Mouse (Mus musculus): Measurements from ENCODE around the gene Pigo. TPM values are rescaled to one million over a fixed set of nuclear protein-coding genes. Genes with fewer than 3 reads are reported as not detected.

The Pigo gene
- polyA plus RNA-seq, 1 experiment: 35.8 TPM

DNA sequence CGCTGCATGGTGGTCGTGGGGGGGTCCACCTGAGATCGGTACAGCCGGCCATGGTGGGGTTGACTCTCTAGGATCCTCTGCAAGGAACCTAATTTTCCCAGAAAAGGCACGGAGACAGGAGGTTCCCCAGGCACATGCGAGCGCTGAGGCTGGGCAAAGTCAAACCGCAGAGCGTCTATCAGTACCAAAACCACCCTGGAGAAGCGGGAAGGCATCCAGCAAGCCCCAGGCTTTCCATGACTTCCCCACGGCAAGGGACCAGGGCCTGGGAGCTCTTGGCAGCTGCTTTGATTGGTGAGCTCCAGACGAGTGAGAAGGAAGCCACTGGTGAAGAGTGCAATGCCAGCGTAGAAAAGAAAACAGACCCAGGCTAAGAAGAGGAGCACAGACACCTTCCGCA is 946 bp downstream of the Pigo start:
- peak in 1 of 2 experiments; percentile 57 for DNase-seq
- 18% methylated on average over 14 of the region's 14 CpGs for WGBS
- Histone ChIP-seq H3K4me3 (replicated peaks; ENCODE audit: insufficient read depth, low read depth, low read length) (peak overlapping the region; percentile 90), H3K27ac (ENCODE audit: insufficient read depth, low read length) (peak overlapping the region; percentile 17), H3K27me3 (ENCODE audit: control insufficient read depth, insufficient read depth, low read length) (no peaks in the 10 kb centered on the region), H3K4me1 (ENCODE audit: control insufficient read depth, insufficient read depth, low read length) (peaks cover 13% of the 10 kb centered on the region)
- no peak for TF ChIP-seq CTCF (IDR thresholded peaks at IDR 0.05; ENCODE audit: borderline replicate concordance, insufficient read depth, low read depth, low read length)
- no peak for TF ChIP-seq POLR2A (IDR thresholded peaks at IDR 0.05; ENCODE audit: borderline replicate concordance, insufficient read depth, low read length)

DNA sequence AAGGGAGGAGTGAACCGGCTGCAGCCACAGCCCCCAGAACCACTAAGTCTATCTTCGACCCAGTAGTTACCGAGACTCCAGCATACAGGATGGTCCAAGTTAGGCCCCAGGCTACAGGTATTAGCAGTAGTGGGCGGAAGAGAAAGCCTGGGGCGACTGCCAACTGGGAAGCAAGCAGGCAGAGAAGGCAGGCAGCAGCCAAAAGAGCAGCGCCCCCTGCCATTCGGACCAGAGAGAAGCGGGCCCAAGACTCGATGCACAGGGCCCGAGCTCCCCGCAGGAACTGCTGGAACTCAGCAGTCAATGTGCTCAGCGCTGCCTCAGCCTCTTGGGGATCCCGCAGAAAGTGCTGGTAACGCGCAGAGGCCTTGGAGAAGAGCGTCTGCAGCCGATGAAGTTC is 4.3 kb downstream of the Pigo start:
- Histone ChIP-seq H3K4me3 (replicated peaks; ENCODE audit: insufficient read depth, low read depth, low read length) (no peak overlapping the region), H3K27ac (ENCODE audit: insufficient read depth, low read length) (no peak overlapping the region), H3K4me1 (ENCODE audit: control insufficient read depth, insufficient read depth, low read length) (peaks cover 13% of the 10 kb centered on the region), H3K27me3 (ENCODE audit: control insufficient read depth, insufficient read depth, low read length) (no peaks in the 10 kb centered on the region)
- no peak for TF ChIP-seq POLR2A (IDR thresholded peaks at IDR 0.05; ENCODE audit: borderline replicate concordance, insufficient read depth, low read length)
- no peak for TF ChIP-seq CTCF (IDR thresholded peaks at IDR 0.05; ENCODE audit: borderline replicate concordance, insufficient read depth, low read depth, low read length)
- DNase-seq: peak in 1 of 2 experiments; percentile 46
- 45% methylated on average over 17 of the region's 17 CpGs for WGBS

DNA sequence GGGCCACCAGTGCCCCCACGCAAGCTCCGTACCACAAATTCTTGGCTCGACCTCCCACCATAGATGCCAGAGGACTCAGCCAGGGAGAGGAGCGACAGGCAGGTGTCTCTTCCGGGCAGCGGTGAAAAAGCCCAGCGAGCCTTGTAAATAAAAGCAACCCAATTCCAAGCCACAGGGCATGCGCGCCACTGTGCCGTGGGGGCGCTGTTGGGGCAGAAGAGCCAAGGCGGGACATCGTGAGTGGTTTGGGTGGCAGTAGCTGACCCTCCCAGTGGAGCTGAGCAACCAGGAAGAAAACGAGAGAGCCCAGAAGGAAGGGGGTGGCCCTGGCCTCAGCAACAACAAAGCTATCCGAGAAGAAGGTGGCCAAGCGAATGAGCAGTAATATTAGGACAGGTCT is 4.7 kb downstream of the Pigo start:
- H3K4me3 ChIP-seq (replicated peaks; ENCODE audit: insufficient read depth, low read depth, low read length): no peak overlapping the region
- no peak overlapping the region for H3K27ac ChIP-seq (ENCODE audit: insufficient read depth, low read length)
- H3K4me1 ChIP-seq (ENCODE audit: control insufficient read depth, insufficient read depth, low read length): peaks cover 13% of the 10 kb centered on the region
- no peaks in the 10 kb centered on the region for H3K27me3 ChIP-seq (ENCODE audit: control insufficient read depth, insufficient read depth, low read length)
- TF ChIP-seq POLR2A (IDR thresholded peaks at IDR 0.05; ENCODE audit: borderline replicate concordance, insufficient read depth, low read length) (no peak), CTCF (IDR thresholded peaks at IDR 0.05; ENCODE audit: borderline replicate concordance, insufficient read depth, low read depth, low read length) (no peak)
- WGBS: 61% methylated on average over 16 of the region's 16 CpGs
- no peak for DNase-seq

DNA sequence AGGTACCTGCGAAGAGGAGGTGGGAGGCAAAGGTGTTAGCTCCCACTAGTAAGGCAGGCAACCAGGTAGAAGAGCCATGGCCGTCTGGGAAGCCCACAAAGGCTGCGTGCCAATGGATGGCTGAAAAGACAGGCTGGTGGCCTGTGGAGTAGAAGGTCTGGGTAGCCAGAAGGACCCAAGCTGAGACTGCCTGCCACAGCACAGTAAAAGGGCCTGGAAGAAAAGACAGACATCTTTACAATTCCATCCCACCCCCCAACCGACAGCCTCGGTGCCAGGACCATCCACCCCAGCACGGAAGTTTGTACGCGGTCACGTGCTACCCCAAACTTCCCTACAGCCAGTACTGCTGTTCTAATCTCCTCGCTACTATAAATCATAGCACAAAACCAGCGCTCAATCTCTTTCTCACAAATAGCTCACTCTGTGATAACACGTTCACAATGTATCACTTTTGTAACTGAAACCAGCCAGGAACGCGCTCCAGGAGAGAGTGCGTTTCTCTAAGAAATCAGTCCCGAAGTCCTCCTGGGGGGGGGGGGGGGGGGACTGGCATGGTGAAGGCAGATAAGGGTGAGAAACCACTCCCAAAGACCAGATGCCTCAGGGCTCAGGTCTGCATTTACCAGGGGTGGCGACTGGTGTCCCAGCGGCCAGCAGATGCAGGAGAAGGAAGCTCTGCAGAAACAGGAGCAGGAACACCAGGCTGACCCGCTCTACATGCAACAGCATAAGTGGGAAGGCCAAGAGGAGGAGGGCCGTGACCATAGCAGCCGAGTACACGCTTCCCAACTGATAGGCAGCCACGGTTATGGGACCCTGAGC is 5.8 kb downstream of the Pigo start:
- H3K27me3 ChIP-seq (ENCODE audit: control insufficient read depth, insufficient read depth, low read length): no peaks in the 10 kb centered on the region
- no peak for DNase-seq
- WGBS: 89% methylated on average over 23 of the region's 23 CpGs
- H3K4me1 ChIP-seq (ENCODE audit: control insufficient read depth, insufficient read depth, low read length): peaks cover 13% of the 10 kb centered on the region
- TF ChIP-seq POLR2A (IDR thresholded peaks at IDR 0.05; ENCODE audit: borderline replicate concordance, insufficient read depth, low read length): no peak
- no peak for TF ChIP-seq CTCF (IDR thresholded peaks at IDR 0.05; ENCODE audit: borderline replicate concordance, insufficient read depth, low read depth, low read length)
- H3K4me3 ChIP-seq (replicated peaks; ENCODE audit: insufficient read depth, low read depth, low read length): no peak overlapping the region
- no peak overlapping the region for H3K27ac ChIP-seq (ENCODE audit: insufficient read depth, low read length)

DNA sequence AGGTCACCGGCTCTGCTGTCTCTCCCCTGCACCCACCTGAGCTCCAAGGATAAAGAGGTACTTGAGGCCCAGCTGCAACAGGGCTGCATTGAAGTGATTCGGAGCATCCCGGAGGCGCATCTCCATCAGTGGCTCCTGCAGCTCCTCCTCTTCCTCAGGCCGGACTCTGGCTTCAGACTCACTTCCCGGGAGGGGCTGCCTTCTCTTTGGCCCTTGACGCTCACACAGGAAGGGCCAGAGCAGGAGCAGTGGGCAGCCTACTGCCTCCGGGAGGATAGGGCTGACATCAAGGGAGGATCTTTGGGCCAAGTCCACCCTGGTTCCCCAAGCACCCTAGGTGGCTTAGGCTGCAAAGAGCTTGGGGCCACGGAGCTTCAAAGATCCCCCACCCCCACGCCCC is 6.4 kb downstream of the Pigo start:
- DNase-seq: no peak
- Histone ChIP-seq H3K4me1 (ENCODE audit: control insufficient read depth, insufficient read depth, low read length) (peaks cover 9% of the 10 kb centered on the region), H3K27ac (ENCODE audit: insufficient read depth, low read length) (no peak overlapping the region), H3K4me3 (replicated peaks; ENCODE audit: insufficient read depth, low read depth, low read length) (no peak overlapping the region), H3K27me3 (ENCODE audit: control insufficient read depth, insufficient read depth, low read length) (no peaks in the 10 kb centered on the region)
- no peak for TF ChIP-seq CTCF (IDR thresholded peaks at IDR 0.05; ENCODE audit: borderline replicate concordance, insufficient read depth, low read depth, low read length)
- TF ChIP-seq POLR2A (IDR thresholded peaks at IDR 0.05; ENCODE audit: borderline replicate concordance, insufficient read depth, low read length): no peak
- 90% methylated on average over 10 of the region's 10 CpGs for WGBS

DNA sequence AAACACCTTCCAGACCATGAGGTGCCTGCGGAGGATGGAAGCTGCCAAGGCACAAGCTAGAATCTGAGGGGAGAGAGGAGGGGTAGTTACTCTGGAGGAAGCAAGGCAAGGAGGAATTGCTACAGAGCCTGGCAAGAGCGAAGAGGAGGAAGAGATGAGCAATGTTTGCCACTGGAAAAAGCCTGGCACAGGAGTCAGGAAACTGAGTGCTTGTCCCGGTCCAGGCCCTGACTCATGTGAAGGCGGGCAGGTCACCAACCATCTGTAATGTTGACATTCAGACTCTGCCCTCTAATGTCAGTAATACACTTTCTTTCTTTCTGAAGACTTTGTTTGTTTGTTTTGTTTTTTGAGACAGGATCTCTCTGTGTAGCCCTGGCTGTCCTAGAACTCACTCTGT is 7.5 kb downstream of the Pigo start:
- 90% methylated on average over 4 of the region's 4 CpGs for WGBS
- no peaks in the 10 kb centered on the region for H3K27me3 ChIP-seq (ENCODE audit: control insufficient read depth, insufficient read depth, low read length)
- TF ChIP-seq CTCF (IDR thresholded peaks at IDR 0.05; ENCODE audit: borderline replicate concordance, insufficient read depth, low read depth, low read length) (no peak), POLR2A (IDR thresholded peaks at IDR 0.05; ENCODE audit: borderline replicate concordance, insufficient read depth, low read length) (no peak)
- peaks cover under 1% of the 10 kb centered on the region for H3K4me1 ChIP-seq (ENCODE audit: control insufficient read depth, insufficient read depth, low read length)
- DNase-seq: no peak
- no peak overlapping the region for H3K27ac ChIP-seq (ENCODE audit: insufficient read depth, low read length)
- no peak overlapping the region for H3K4me3 ChIP-seq (replicated peaks; ENCODE audit: insufficient read depth, low read depth, low read length)

DNA sequence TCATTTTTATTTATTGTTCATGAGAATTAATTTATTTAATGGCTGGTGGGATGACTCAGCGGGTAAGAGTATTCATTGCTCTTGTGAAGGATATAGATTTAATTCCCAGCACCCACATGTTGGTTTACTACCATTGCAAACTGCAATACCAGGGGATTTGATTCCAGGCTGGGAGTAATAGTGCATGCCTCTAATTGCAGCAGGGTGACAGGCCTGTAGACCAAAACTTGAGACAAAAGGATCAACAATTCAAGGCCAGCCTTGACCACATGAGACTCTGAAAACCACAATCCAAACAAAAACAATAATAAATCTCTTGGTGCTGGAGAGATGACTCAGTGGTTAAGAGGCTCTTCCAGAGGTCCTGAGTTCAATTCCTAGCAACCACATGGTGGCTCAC is 13.5 kb downstream of the Pigo start:
- Histone ChIP-seq H3K27ac (ENCODE audit: insufficient read depth, low read length) (no peak overlapping the region), H3K27me3 (ENCODE audit: control insufficient read depth, insufficient read depth, low read length) (no peaks in the 10 kb centered on the region), H3K4me1 (ENCODE audit: control insufficient read depth, insufficient read depth, low read length) (no peaks in the 10 kb centered on the region; the same call in 1 of the 2 replicates), H3K4me3 (replicated peaks; ENCODE audit: insufficient read depth, low read depth, low read length) (no peak overlapping the region)
- TF ChIP-seq CTCF (IDR thresholded peaks at IDR 0.05; ENCODE audit: borderline replicate concordance, insufficient read depth, low read depth, low read length) (no peak), POLR2A (IDR thresholded peaks at IDR 0.05; ENCODE audit: borderline replicate concordance, insufficient read depth, low read length) (no peak)
- WGBS: 100% methylated on average over 1 of the region's 1 CpGs
- DNase-seq: no peak

All from cerebellum, adult 2 months (tissue).